Mouse (Mus musculus): ENCODE data around the gene Gm17428.
"Not testable (repeated sequence)": the region's sequence is repeated elsewhere in the genome, so short reads cannot be mapped to it uniquely, and the experiment has no call there.

Gm17428 gene

GRCm38 (mm10) chr14:54988882-54989281 is 12.1 kb downstream of the Gm17428 start:
- DNase-seq (ENCODE audit: low read depth, low spot score), result no peak

GRCm38 (mm10) chr14:54989886-54990441 is 13.2 kb downstream of the Gm17428 start:
- no peak for DNase-seq (ENCODE audit: low read depth, low spot score)

- DNase-seq (ENCODE audit: low read depth, low spot score), result no peak
Observed at GRCm38 (mm10) chr14:54992196-54992595, 15.5 kb downstream of the Gm17428 start.

- DNase-seq (ENCODE audit: low read depth, low spot score), result no peak
Observed at GRCm38 (mm10) chr14:54993636-54994035, 16.9 kb downstream of the Gm17428 start.

- DNase-seq (ENCODE audit: low read depth, low spot score), result no peak
Observed at GRCm38 (mm10) chr14:54994136-54994868, 17.6 kb downstream of the Gm17428 start, which contains the start of gene Myh7. Gene Myh7, minus strand, starts transcription at chr14:54994626.

GRCm38 (mm10) chr14:54994869-54995186 is 18.1 kb downstream of the Gm17428 start:
- no peak for DNase-seq (ENCODE audit: low read depth, low spot score)

GRCm38 (mm10) chr14:54995457-54996138 is 18.9 kb downstream of the Gm17428 start:
- no peak for DNase-seq (ENCODE audit: low read depth, low spot score)

- DNase-seq (ENCODE audit: low read depth, low spot score), result no peak
Observed at GRCm38 (mm10) chr14:54996793-54997192, 20.1 kb downstream of the Gm17428 start.

- peak; percentile 27 for DNase-seq (ENCODE audit: low read depth, low spot score)
Observed at GRCm38 (mm10) chr14:54997297-54997696, 20.6 kb downstream of the Gm17428 start.

- no peak for DNase-seq (ENCODE audit: low read depth, low spot score)
Observed at GRCm38 (mm10) chr14:54998680-54999079, 21.9 kb downstream of the Gm17428 start.

GRCm38 (mm10) chr14:54999868-55000267 is 23.1 kb downstream of the Gm17428 start:
- not testable (repeated sequence) for DNase-seq (ENCODE audit: low read depth, low spot score)

- no peak for DNase-seq (ENCODE audit: low read depth, low spot score)
Observed at GRCm38 (mm10) chr14:55000814-55001213, 24.1 kb downstream of the Gm17428 start.

GRCm38 (mm10) chr14:55001446-55001845 is 24.7 kb downstream of the Gm17428 start:
- no peak for DNase-seq (ENCODE audit: low read depth, low spot score)

GRCm38 (mm10) chr14:55001938-55002686 is 25.4 kb downstream of the Gm17428 start:
- no peak for DNase-seq (ENCODE audit: low read depth, low spot score)

- no peak for DNase-seq (ENCODE audit: low read depth, low spot score)
Observed at GRCm38 (mm10) chr14:55002687-55003120, 26.0 kb downstream of the Gm17428 start.

- DNase-seq (ENCODE audit: low read depth, low spot score), result no peak
Observed at GRCm38 (mm10) chr14:55003878-55004855, 27.4 kb downstream of the Gm17428 start.

- DNase-seq (ENCODE audit: low read depth, low spot score), result no peak
Observed at GRCm38 (mm10) chr14:55005506-55005905, 28.8 kb downstream of the Gm17428 start.

- DNase-seq (ENCODE audit: low read depth, low spot score), result no peak
Observed at GRCm38 (mm10) chr14:55005967-55006366, 29.2 kb downstream of the Gm17428 start.

- DNase-seq (ENCODE audit: low read depth, low spot score), result no peak
Observed at GRCm38 (mm10) chr14:55006541-55006940, 29.8 kb downstream of the Gm17428 start.

- DNase-seq (ENCODE audit: low read depth, low spot score), result no peak
Observed at GRCm38 (mm10) chr14:55007120-55007908, 30.6 kb downstream of the Gm17428 start.

Measured in forelimb bud, embryonic 11.5 days (tissue).